Mouse (Mus musculus): Measurements from ENCODE around the gene Kbtbd12. TPM values are rescaled to one million over a fixed set of nuclear protein-coding genes. Genes with fewer than 3 reads are reported as not detected.
A peak's percentile ranks its signal among the peaks of the same experiment; 100 is the strongest.

The Kbtbd12 gene
- polyA plus RNA-seq, 1 experiment = 1.0 TPM

GRCm38 (mm10) chr6:88549137-88549814, 88.5 kb downstream of the Kbtbd12 start:
- no peak for DNase-seq (ENCODE audit: low read depth)

- no peak for DNase-seq (ENCODE audit: low read depth)
Observed at GRCm38 (mm10) chr6:88548405-88549049, 89.2 kb downstream of the Kbtbd12 start.

- no peak for DNase-seq (ENCODE audit: low read depth)
Observed at GRCm38 (mm10) chr6:88545397-88545790, 92.4 kb downstream of the Kbtbd12 start.

- DNase-seq (ENCODE audit: low read depth) = no peak
Observed at GRCm38 (mm10) chr6:88544644-88545396, 92.9 kb downstream of the Kbtbd12 start.

GRCm38 (mm10) chr6:88544241-88544640, 93.5 kb downstream of the Kbtbd12 start:
- no peak for DNase-seq (ENCODE audit: low read depth)

GRCm38 (mm10) chr6:88540093-88540755, 97.5 kb downstream of the Kbtbd12 start:
- no peak for DNase-seq (ENCODE audit: low read depth)

- DNase-seq (ENCODE audit: low read depth) = no peak
Observed at GRCm38 (mm10) chr6:88530306-88530705, 107.4 kb downstream of the Kbtbd12 start.

GRCm38 (mm10) chr6:88524056-88524455, 113.7 kb downstream of the Kbtbd12 start:
- no peak for DNase-seq (ENCODE audit: low read depth)

- no peak for DNase-seq (ENCODE audit: low read depth)
Observed at GRCm38 (mm10) chr6:88523451-88523850, 114.3 kb downstream of the Kbtbd12 start.

GRCm38 (mm10) chr6:88523043-88523442, 114.7 kb downstream of the Kbtbd12 start:
- DNase-seq (ENCODE audit: low read depth) = no peak

- no peak for DNase-seq (ENCODE audit: low read depth)
Observed at GRCm38 (mm10) chr6:88522606-88523005, 115.1 kb downstream of the Kbtbd12 start.

GRCm38 (mm10) chr6:88521821-88522220, 115.9 kb downstream of the Kbtbd12 start:
- DNase-seq (ENCODE audit: low read depth) = no peak

GRCm38 (mm10) chr6:88518404-88519263, 119.1 kb downstream of the Kbtbd12 start, which contains the start of gene Sec61a1:
Gene Sec61a1 (minus strand): TSS chr6:88518905.
- DNase-seq (ENCODE audit: low read depth) = peak; percentile 51

GRCm38 (mm10) chr6:88517701-88518403, 119.9 kb downstream of the Kbtbd12 start:
- no peak for DNase-seq (ENCODE audit: low read depth)

- no peak for DNase-seq (ENCODE audit: low read depth)
Observed at GRCm38 (mm10) chr6:88516667-88517066, 121.1 kb downstream of the Kbtbd12 start.

GRCm38 (mm10) chr6:88515971-88516370, 121.8 kb downstream of the Kbtbd12 start:
- DNase-seq (ENCODE audit: low read depth) = no peak

- no peak for DNase-seq (ENCODE audit: low read depth)
Observed at GRCm38 (mm10) chr6:88514546-88514945, 123.2 kb downstream of the Kbtbd12 start.

- DNase-seq (ENCODE audit: low read depth) = no peak
Observed at GRCm38 (mm10) chr6:88513984-88514383, 123.8 kb downstream of the Kbtbd12 start.

GRCm38 (mm10) chr6:88503044-88503443, 134.7 kb downstream of the Kbtbd12 start:
- no peak for DNase-seq (ENCODE audit: low read depth)
